Mouse (Mus musculus): Measurements from ENCODE around the gene Arhgdib.

GRCm38 (mm10) chr6:136917885-136918284, 23.8 kb downstream of the Arhgdib start:
- TF ChIP-seq CTCF (IDR thresholded peaks at IDR 0.05; ENCODE audit: low read depth) (no peak), EP300 (IDR thresholded peaks at IDR 0.05; ENCODE audit: low read depth) (no peak)
